Mouse (Mus musculus): ENCODE measurements around the gene Pramel7. TPM values are rescaled to one million over a fixed set of nuclear protein-coding genes. Genes with fewer than 3 reads are reported as not detected.

Gene Pramel7
- polyA plus RNA-seq, 1 experiment from 2014 or later = not detected

DNA sequence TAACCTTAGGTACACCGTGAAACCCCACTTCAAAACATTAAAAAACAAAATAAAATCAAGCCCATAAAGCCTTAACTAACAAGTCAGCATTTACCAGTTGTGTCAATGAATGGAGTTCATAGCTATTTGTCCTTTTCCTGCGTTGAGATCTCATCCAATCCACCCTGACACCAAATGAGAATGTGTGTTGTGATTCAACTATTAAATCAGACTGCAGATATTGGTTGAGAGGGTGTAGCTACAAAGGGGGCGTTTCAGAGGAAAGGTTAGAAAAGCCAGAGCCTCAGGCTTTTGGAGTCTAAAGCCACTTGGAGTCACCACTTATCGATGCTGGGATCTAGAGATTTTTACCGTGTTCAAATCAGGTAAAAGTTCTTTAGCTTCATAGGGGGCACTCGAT, 9.4 kb upstream of the Pramel7 start, which contains the start of gene Pramel6:
TSS of gene Pramel6 (plus strand) at position 301 of the 400 bp plus-strand sequence.
- ATAC-seq (replicated peaks; ENCODE audit: low FRiP score) (no peak), DNase-seq (ENCODE audit: low spot score) (no peak)
- Histone ChIP-seq H3K4me2 (no peak within 1 kb of the TSS), H3K9me3 (ENCODE audit: control insufficient read depth, low read length) (no peaks in the 10 kb centered on the region), H3K36me3 (ENCODE audit: control insufficient read depth, insufficient read depth, low read length) (no peaks in the 10 kb centered on the region), H3K9ac (ENCODE audit: low read depth, low read length) (no peak within 1 kb of the TSS), H3K27me3 (replicated peaks; ENCODE audit: control insufficient read depth, insufficient read depth, low read length) (no peaks in the 10 kb centered on the region), H3K4me3 (ENCODE audit: low read depth, low read length) (no peak within 1 kb of the TSS), H3K4me1 (replicated peaks; ENCODE audit: control insufficient read depth, insufficient read depth, low read length) (no peaks in the 10 kb centered on the region), H3K27ac (ENCODE audit: low read depth, low read length) (no peak within 1 kb of the TSS)
- WGBS = 82% methylated on average over 6 of the region's 6 CpGs

DNA sequence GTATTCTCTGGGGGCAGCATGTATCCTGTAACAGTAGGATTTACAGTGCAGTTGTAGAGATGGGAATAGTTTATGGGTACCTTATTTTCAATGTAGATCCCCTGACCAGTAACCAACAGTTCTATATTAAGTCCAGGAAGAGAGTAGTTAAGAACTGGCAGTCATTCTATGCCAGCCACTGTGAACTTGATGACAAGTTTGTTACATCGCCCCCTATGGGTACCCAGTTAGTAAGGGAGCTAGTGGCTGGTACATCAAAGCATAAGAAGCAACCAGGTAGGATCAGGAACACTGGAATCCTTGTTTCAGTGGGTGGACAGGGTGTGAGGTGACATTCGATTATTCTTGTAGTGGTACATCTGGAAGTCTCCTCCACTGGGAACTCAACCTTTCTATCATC, 14.6 kb downstream of the Pramel7 start:
- DNase-seq (ENCODE audit: low spot score) (no peak), ATAC-seq (replicated peaks; ENCODE audit: low FRiP score) (no peak)
- Histone ChIP-seq H3K9me3 (ENCODE audit: control insufficient read depth, low read length) (no peaks in the 10 kb centered on the region), H3K36me3 (ENCODE audit: control insufficient read depth, insufficient read depth, low read length) (no peaks in the 10 kb centered on the region), H3K4me3 (ENCODE audit: low read depth, low read length) (no peak overlapping the region), H3K4me1 (replicated peaks; ENCODE audit: control insufficient read depth, insufficient read depth, low read length) (no peaks in the 10 kb centered on the region), H3K4me2 (no peak overlapping the region), H3K27ac (ENCODE audit: low read depth, low read length) (no peak overlapping the region), H3K9ac (ENCODE audit: low read depth, low read length) (no peak overlapping the region), H3K27me3 (replicated peaks; ENCODE audit: control insufficient read depth, insufficient read depth, low read length) (no peaks in the 10 kb centered on the region)
- 74% methylated on average over 2 of the region's 2 CpGs for WGBS

DNA sequence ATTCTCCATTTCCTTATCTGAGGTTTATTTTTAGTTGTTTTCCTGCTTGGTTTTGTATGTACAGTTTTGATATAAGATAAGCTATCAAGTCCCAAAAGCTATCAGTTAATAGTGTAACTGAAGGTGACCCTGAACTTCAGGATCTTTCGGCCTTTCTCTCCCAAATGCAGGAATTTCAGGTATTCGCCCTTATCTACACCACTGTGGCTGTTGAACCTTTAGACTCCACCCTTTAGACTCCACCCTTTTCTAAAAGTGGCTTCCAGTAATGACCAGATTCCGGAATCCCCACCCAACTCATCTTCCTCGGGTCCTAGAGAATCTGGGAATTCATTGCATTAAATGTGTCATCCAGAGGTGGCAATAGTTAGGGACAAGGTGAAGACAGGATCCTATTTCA, 15.7 kb downstream of the Pramel7 start:
- DNase-seq (ENCODE audit: low spot score) (no peak), ATAC-seq (replicated peaks; ENCODE audit: low FRiP score) (no peak)
- no peak overlapping the region for H3K4me2 ChIP-seq
- H3K9ac ChIP-seq (ENCODE audit: low read depth, low read length) = no peak overlapping the region
- WGBS = 72% methylated on average over 4 of the region's 4 CpGs
- H3K27ac ChIP-seq (ENCODE audit: low read depth, low read length) = no peak overlapping the region
- no peaks in the 10 kb centered on the region for H3K27me3 ChIP-seq (replicated peaks; ENCODE audit: control insufficient read depth, insufficient read depth, low read length)
- H3K4me3 ChIP-seq (ENCODE audit: low read depth, low read length) = no peak overlapping the region
- no peaks in the 10 kb centered on the region for H3K36me3 ChIP-seq (ENCODE audit: control insufficient read depth, insufficient read depth, low read length)
- H3K4me1 ChIP-seq (replicated peaks; ENCODE audit: control insufficient read depth, insufficient read depth, low read length) = no peaks in the 10 kb centered on the region
- no peaks in the 10 kb centered on the region for H3K9me3 ChIP-seq (ENCODE audit: control insufficient read depth, low read length)

DNA sequence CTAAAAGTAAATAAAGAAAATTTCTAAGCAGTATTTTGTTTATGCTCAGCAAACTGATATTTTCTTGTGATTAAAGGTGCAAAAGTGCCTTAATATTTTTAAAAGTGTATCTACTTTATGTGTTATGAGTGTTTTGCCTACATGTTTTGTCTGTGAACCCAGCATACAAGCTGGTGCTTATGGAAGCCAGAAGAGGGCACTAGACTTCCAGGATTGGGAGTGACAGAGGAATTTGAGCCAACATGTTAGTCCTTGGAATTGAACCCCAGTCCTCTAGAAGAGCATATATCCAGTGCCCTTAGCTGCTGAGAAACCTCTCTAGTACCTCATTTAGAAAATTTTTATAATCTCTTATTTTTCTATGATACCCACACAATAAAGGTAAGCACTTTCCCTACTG, 16.7 kb downstream of the Pramel7 start:
- no peaks in the 10 kb centered on the region for H3K27me3 ChIP-seq (replicated peaks; ENCODE audit: control insufficient read depth, insufficient read depth, low read length)
- H3K27ac ChIP-seq (ENCODE audit: low read depth, low read length) = no peak overlapping the region
- H3K4me2 ChIP-seq = no peak overlapping the region
- no peak overlapping the region for H3K9ac ChIP-seq (ENCODE audit: low read depth, low read length)
- no peaks in the 10 kb centered on the region for H3K9me3 ChIP-seq (ENCODE audit: control insufficient read depth, low read length)
- no peaks in the 10 kb centered on the region for H3K36me3 ChIP-seq (ENCODE audit: control insufficient read depth, insufficient read depth, low read length)
- H3K4me1 ChIP-seq (replicated peaks; ENCODE audit: control insufficient read depth, insufficient read depth, low read length) = no peaks in the 10 kb centered on the region
- DNase-seq (ENCODE audit: low spot score) = no peak
- no peak for ATAC-seq (replicated peaks; ENCODE audit: low FRiP score)
- H3K4me3 ChIP-seq (ENCODE audit: low read depth, low read length) = no peak overlapping the region

DNA sequence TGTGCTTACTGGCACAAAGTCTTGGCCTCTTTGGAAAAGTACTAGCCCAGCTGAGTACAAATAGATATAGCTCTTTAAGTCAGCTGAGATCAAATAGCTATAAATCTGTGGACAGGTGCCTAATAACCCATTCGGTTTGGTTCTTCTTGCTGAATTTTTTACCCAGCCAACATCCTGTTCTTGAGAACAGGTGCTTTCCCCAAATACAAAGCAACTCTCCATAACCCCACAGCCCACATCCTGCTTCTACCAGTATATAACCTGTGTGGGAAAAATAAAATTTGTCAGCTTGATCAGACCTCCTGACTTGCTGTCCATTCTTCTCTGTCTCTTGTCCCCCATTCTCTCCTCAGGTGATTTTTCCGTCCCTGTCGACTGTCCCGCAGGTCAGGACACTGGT, 35.1 kb downstream of the Pramel7 start:
- no peaks in the 10 kb centered on the region for H3K36me3 ChIP-seq (ENCODE audit: control insufficient read depth, insufficient read depth, low read length)
- WGBS = 89% methylated on average over 4 of the region's 4 CpGs
- no peaks in the 10 kb centered on the region for H3K27me3 ChIP-seq (replicated peaks; ENCODE audit: control insufficient read depth, insufficient read depth, low read length)
- no peak overlapping the region for H3K9ac ChIP-seq (ENCODE audit: low read depth, low read length)
- ATAC-seq (replicated peaks; ENCODE audit: low FRiP score) (no peak), DNase-seq (ENCODE audit: low spot score) (no peak)
- no peak overlapping the region for H3K4me3 ChIP-seq (ENCODE audit: low read depth, low read length)
- H3K27ac ChIP-seq (ENCODE audit: low read depth, low read length) = no peak overlapping the region
- H3K4me1 ChIP-seq (replicated peaks; ENCODE audit: control insufficient read depth, insufficient read depth, low read length) = no peaks in the 10 kb centered on the region
- H3K9me3 ChIP-seq (ENCODE audit: control insufficient read depth, low read length) = no peaks in the 10 kb centered on the region
- H3K4me2 ChIP-seq = no peak overlapping the region

DNA sequence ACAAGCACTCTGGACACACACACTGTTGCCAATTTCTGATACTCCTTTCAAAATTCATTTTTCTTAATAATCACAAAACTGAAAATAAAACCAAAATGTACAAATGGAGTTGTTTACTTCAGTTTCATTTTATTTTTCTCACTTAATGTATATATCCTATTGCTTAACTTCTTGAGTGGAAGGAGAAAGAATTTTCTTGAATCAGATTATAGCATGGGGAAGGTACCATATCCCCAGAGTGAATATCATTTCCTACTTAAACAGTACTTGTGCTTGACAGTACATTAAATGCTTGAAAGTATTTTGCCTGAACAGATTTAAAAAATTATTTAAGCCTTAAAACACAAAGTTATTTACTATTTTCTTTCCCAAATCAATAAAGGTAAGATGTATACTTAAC, 43.2 kb downstream of the Pramel7 start, which contains the start of gene Olfr1126:
TSS of gene Olfr1126 (plus strand) at position 301 of the 400 bp plus-strand sequence.
- Histone ChIP-seq H3K9ac (ENCODE audit: low read depth, low read length) (no peak within 1 kb of the TSS), H3K9me3 (ENCODE audit: control insufficient read depth, low read length) (no peaks in the 10 kb centered on the region), H3K4me1 (replicated peaks; ENCODE audit: control insufficient read depth, insufficient read depth, low read length) (no peaks in the 10 kb centered on the region), H3K4me2 (no peak within 1 kb of the TSS), H3K27ac (ENCODE audit: low read depth, low read length) (no peak within 1 kb of the TSS), H3K4me3 (ENCODE audit: low read depth, low read length) (no peak within 1 kb of the TSS), H3K27me3 (replicated peaks; ENCODE audit: control insufficient read depth, insufficient read depth, low read length) (no peaks in the 10 kb centered on the region), H3K36me3 (ENCODE audit: control insufficient read depth, insufficient read depth, low read length) (no peaks in the 10 kb centered on the region)
- ATAC-seq (replicated peaks; ENCODE audit: low FRiP score) (no peak), DNase-seq (ENCODE audit: low spot score) (no peak)

Other genes starting within 250 kb of the Pramel7 start
- gene Olfr1115, start 249.1 kb downstream of the Pramel7 start, polyA plus RNA-seq (2014; fragmentation: Nextera tagmentation; extraction: Ambion mirVana) = not detected in 2 replicates
- gene Olfr1116, start 229.6 kb downstream of the Pramel7 start, polyA plus RNA-seq (2014; fragmentation: Nextera tagmentation; extraction: Ambion mirVana) = not detected in 2 replicates
- not detected in 2 replicates for gene Olfr1118, start 189.5 kb downstream of the Pramel7 start, polyA plus RNA-seq (2014; fragmentation: Nextera tagmentation; extraction: Ambion mirVana)
- gene Olfr1120, start 142.3 kb downstream of the Pramel7 start, polyA plus RNA-seq (2014; fragmentation: Nextera tagmentation; extraction: Ambion mirVana) = not detected in 2 replicates
- gene Olfr1121, start 127.2 kb downstream of the Pramel7 start, polyA plus RNA-seq (2014; fragmentation: Nextera tagmentation; extraction: Ambion mirVana) = not detected in 2 replicates
- gene Olfr1122, start 111.2 kb downstream of the Pramel7 start, polyA plus RNA-seq (2014; fragmentation: Nextera tagmentation; extraction: Ambion mirVana) = not detected in 2 replicates
- not detected in 2 replicates for gene Olfr1123, start 80.5 kb downstream of the Pramel7 start, polyA plus RNA-seq (2014; fragmentation: Nextera tagmentation; extraction: Ambion mirVana)
- gene Olfr1124, start 66.8 kb downstream of the Pramel7 start, polyA plus RNA-seq (2014; fragmentation: Nextera tagmentation; extraction: Ambion mirVana) = not detected in 2 replicates
- not detected in 2 replicates for gene Olfr1126, start 43.1 kb downstream of the Pramel7 start, polyA plus RNA-seq (2014; fragmentation: Nextera tagmentation; extraction: Ambion mirVana)
- gene Pramel6, start 9.5 kb upstream of the Pramel7 start, polyA plus RNA-seq (2014; fragmentation: Nextera tagmentation; extraction: Ambion mirVana) = not detected in 2 replicates
- not detected in 2 replicates for gene Olfr153, start 34.7 kb upstream of the Pramel7 start, polyA plus RNA-seq (2014; fragmentation: Nextera tagmentation; extraction: Ambion mirVana)
- not detected in 2 replicates for gene Olfr1128, start 48.4 kb upstream of the Pramel7 start, polyA plus RNA-seq (2014; fragmentation: Nextera tagmentation; extraction: Ambion mirVana)
- gene Olfr1129, start 76.8 kb upstream of the Pramel7 start, polyA plus RNA-seq (2014; fragmentation: Nextera tagmentation; extraction: Ambion mirVana) = not detected in 2 replicates
- not detected in 2 replicates for gene Olfr1130, start 109.1 kb upstream of the Pramel7 start, polyA plus RNA-seq (2014; fragmentation: Nextera tagmentation; extraction: Ambion mirVana)
- gene Olfr1131, start 130.0 kb upstream of the Pramel7 start, polyA plus RNA-seq (2014; fragmentation: Nextera tagmentation; extraction: Ambion mirVana) = not detected in 2 replicates
- not detected in 2 replicates for gene Olfr1132, start 140.4 kb upstream of the Pramel7 start, polyA plus RNA-seq (2014; fragmentation: Nextera tagmentation; extraction: Ambion mirVana)
- gene Olfr1133, start 150.3 kb upstream of the Pramel7 start, polyA plus RNA-seq (2014; fragmentation: Nextera tagmentation; extraction: Ambion mirVana) = not detected in 2 replicates
- not detected in 2 replicates for gene Olfr1134, start 161.4 kb upstream of the Pramel7 start, polyA plus RNA-seq (2014; fragmentation: Nextera tagmentation; extraction: Ambion mirVana)
- not detected in 2 replicates for gene Olfr1135, start 176.6 kb upstream of the Pramel7 start, polyA plus RNA-seq (2014; fragmentation: Nextera tagmentation; extraction: Ambion mirVana)
- not detected in 2 replicates for gene Olfr1136, start 196.9 kb upstream of the Pramel7 start, polyA plus RNA-seq (2014; fragmentation: Nextera tagmentation; extraction: Ambion mirVana)
- not detected in 2 replicates for gene Olfr1137, start 216.1 kb upstream of the Pramel7 start, polyA plus RNA-seq (2014; fragmentation: Nextera tagmentation; extraction: Ambion mirVana)
- not detected in 2 replicates for gene Olfr1138, start 242.9 kb upstream of the Pramel7 start, polyA plus RNA-seq (2014; fragmentation: Nextera tagmentation; extraction: Ambion mirVana)
- gene Olfr1140, start 246.7 kb upstream of the Pramel7 start, polyA plus RNA-seq (2014; fragmentation: Nextera tagmentation; extraction: Ambion mirVana) = not detected in 2 replicates

All from liver, embryonic 11.5 days (tissue).